Mouse (Mus musculus) common myeloid progenitor, adult 5-6 weeks (primary cell): ENCODE results near the gene Sept7. TPM values are rescaled to one million over a fixed set of nuclear protein-coding genes. Genes with fewer than 3 reads are reported as not detected.

ENCODE experiments used
- ATAC-seq: replicated peaks from 2 replicates; pipeline ENCODE4 v1.8.0; 2016; ENCODE audit warnings: low read depth, mild to moderate bottlenecking, moderate TSS enrichment, inconsistent platforms; ENCODE audit not compliant: poor library complexity, severe bottlenecking
- total RNA-seq: library from RNA; stranded (forward); fragments of 200-1000, 187-1606 nt; gene quantifications from 2 replicates; pipeline ENCODE4 v1.2.3, GENCODE M21; 2017

Sept7 gene
- total RNA-seq, 1 experiment from 2014 or later = 321 TPM

- no peak for ATAC-seq
Measured at GRCm38 (mm10) chr9:25355806-25356205, 103.6 kb downstream of the Sept7 start.

DNA sequence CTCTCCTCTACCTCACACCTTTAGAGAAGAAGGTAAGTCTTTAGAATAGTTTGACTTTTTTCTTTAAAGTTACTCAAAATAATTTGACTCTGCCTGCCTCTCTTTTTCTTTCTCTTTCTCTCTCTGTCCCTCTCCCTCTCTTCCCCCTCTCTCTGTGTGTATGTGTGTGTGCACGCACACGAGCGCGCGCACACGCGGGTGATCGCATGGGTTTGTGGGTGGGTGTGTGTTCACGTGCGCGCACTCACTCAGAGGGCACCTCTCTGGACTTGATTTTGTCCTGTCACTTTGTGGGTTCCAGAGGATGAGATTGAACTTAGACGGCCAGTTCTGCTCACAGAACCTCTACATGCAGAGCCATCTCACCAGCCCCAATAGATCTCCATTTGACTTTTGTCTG, 105.3 kb downstream of the Sept7 start:
- ATAC-seq = no peak

GRCm38 (mm10) chr9:25358018-25358417, 105.8 kb downstream of the Sept7 start:
- no peak for ATAC-seq

Other genes with a start within 250 kb of the Sept7 start
- not detected in 2 replicates for gene Gm10181, start 163.0 kb upstream of the Sept7 start, total RNA-seq
- 20.8 and 28.0 TPM in 2 replicates for gene Herpud2, start 100.6 kb upstream of the Sept7 start, total RNA-seq
- gene Eepd1, start 229.1 kb downstream of the Sept7 start, total RNA-seq = 3.9 and 4.7 TPM in 2 replicates